Mouse (Mus musculus) heart, postnatal 0 days (tissue): ENCODE data around the gene Sbk1. TPM values are rescaled to one million over a fixed set of nuclear protein-coding genes. Genes with fewer than 3 reads are reported as not detected.
"Not testable (repeated sequence)": the region's sequence is repeated elsewhere in the genome, so short reads cannot be mapped to it uniquely, and the experiment has no call there.

Experiments
- ATAC-seq: fragments of 200-750 bp; cut with Nextera tagmentation; 2 replicates; pipeline ENCODE4 v1.8.0; 2017; ENCODE audit warnings: low read depth, moderate number of reproducible peaks, moderate library complexity; ENCODE audit not compliant: insufficient read depth
- DNase-seq: peaks from one replicate; pipeline ENCODE4 v3.0.0-alpha.2; 2016; ENCODE audit warnings: low spot score
- H3K27ac ChIP-seq: fragments of 300-500 bp; sonication (generic); 2 replicates; pipeline ENCODE4 v1.5.1; 2014; ENCODE audit warnings: low read depth, mild to moderate bottlenecking
- H3K27me3 ChIP-seq: fragments of 300-500 bp; sonication (generic); 2 replicates; pipeline ENCODE4 v1.6.1; 2014; ENCODE audit warnings: low read length, mixed read lengths; ENCODE audit not compliant: control insufficient read depth, insufficient read depth
- H3K36me3 ChIP-seq: fragments of 300-500 bp; sonication (generic); replicated peaks from 2 replicates; pipeline ENCODE4 v1.6.1; 2014; ENCODE audit warnings: low read length, mixed read lengths; ENCODE audit not compliant: control insufficient read depth, insufficient read depth
- H3K4me1 ChIP-seq: fragments of 300-500 bp; sonication (generic); 2 replicates; pipeline ENCODE4 v1.6.1; 2014; ENCODE audit warnings: antibody characterized with exemption; ENCODE audit not compliant: control insufficient read depth, insufficient read depth
- H3K4me2 ChIP-seq: fragments of 300-500 bp; sonication (generic); 2 replicates; pipeline ENCODE4 v1.6.1; 2014; ENCODE audit warnings: low read depth, mild to moderate bottlenecking, low read length, moderate library complexity
- H3K4me3 ChIP-seq: fragments of 300-500 bp; sonication (generic); 2 replicates; pipeline ENCODE4 v1.5.1; 2014; ENCODE audit warnings: low read depth, low read length
- H3K9ac ChIP-seq: fragments of 300-500 bp; sonication (generic); replicated peaks from 2 replicates; pipeline ENCODE4 v1.6.1; 2014; ENCODE audit warnings: low read depth, low read length, mixed read lengths
- H3K9me3 ChIP-seq: fragments of 300-500 bp; sonication (generic); replicated peaks from 2 replicates; pipeline ENCODE4 v1.6.1; 2016; ENCODE audit warnings: low read length; ENCODE audit not compliant: control insufficient read depth
- CTCF ChIP-seq: IDR thresholded peaks from 2 replicates; pipeline ENCODE4 v1.5.1; 2016; ENCODE audit warnings: antibody characterized with exemption, control low read depth, low read depth
- EP300 ChIP-seq: IDR thresholded peaks from 2 replicates; pipeline ENCODE4 v1.6.1; 2016; ENCODE audit warnings: antibody characterized with exemption, low read depth
- WGBS: fragments of 180-500 bp; shearing (Covaris S2); extraction: QIAGEN DNeasy Blood & Tissue Kit; methylation state at CpG from one replicate; pipeline ENCODE4 v1.1.7; 2014; 5-methylcytosine and 5-hydroxymethylcytosine counted together
- polyA plus RNA-seq: library from polyadenylated mRNA; unstranded; fragments of >200 nt; fragmentation: Nextera tagmentation; extraction: Ambion mirVana; gene quantifications from 2 replicates; pipeline ENCODE4 v1.2.1, GENCODE M21; 2015
- total RNA-seq: library from RNA; depleted of rRNA; stranded (reverse); fragments of >200 nt; gene quantifications from 2 replicates; pipeline ENCODE4 v1.2.3, GENCODE M21; 2014; ENCODE audit warnings: low replicate concordance

Gene Sbk1
- total and polyA plus RNA-seq, 2 experiments from 2014 or later: 17.4 to 42.0 TPM

GRCm38 (mm10) chr7:126279774-126280482, 7.5 kb downstream of the Sbk1 start:
- no peak for TF ChIP-seq EP300

DNA sequence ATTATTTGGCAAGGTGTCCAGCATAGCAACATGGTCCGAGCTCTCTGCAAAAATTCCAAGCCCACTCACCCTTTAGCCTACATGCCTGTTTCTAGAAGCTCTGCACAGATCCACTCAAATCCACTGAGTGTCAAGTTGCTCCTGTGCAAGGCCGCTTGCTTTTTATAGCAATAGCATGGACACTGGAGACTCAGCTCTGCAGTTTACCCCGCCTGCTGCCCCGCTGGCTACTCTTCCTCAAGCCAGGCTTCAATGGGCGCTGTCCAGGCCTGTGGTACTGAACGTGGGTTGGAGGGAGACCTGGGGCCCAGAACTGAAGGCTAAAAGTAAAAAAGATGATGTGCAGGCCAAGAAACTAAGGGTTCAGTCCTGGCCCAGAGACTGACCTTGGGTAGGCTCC, 8.3 kb downstream of the Sbk1 start:
- Histone ChIP-seq H3K36me3 (no peaks in the 10 kb centered on the region), H3K4me3 (no peak overlapping the region), H3K27me3 (no peaks in the 10 kb centered on the region), H3K9ac (no peak overlapping the region), H3K4me1 (peaks cover 18% of the 10 kb centered on the region), H3K4me2 (no peak overlapping the region), H3K27ac (no peak overlapping the region), H3K9me3 (no peaks in the 10 kb centered on the region)
- DNase-seq (no peak), ATAC-seq (peak; percentile 37; the same call in 1 of the 2 replicates)
- TF ChIP-seq EP300 (no peak), CTCF (no peak)
- 20% methylated on average over 6 of the region's 6 CpGs for WGBS

More at GRCm38 (mm10) chr7:126279774-126280482, 7.5 kb downstream of the Sbk1 start:
- H3K36me3 ChIP-seq: no peaks in the 10 kb centered on the region
- H3K27ac ChIP-seq: peak overlapping the region; percentile 40; the same call in 1 of the 2 replicates
- no peaks in the 10 kb centered on the region for H3K27me3 ChIP-seq
- no peak overlapping the region for H3K4me2 ChIP-seq
- peaks cover 10% of the 10 kb centered on the region for H3K4me1 ChIP-seq
- WGBS: 83% methylated on average over 8 of the region's 8 CpGs
- DNase-seq (no peak), ATAC-seq (no peak)
- H3K9ac ChIP-seq: no peak overlapping the region
- H3K4me3 ChIP-seq: no peak overlapping the region
- H3K9me3 ChIP-seq: no peaks in the 10 kb centered on the region

GRCm38 (mm10) chr7:126281876-126282682, 9.7 kb downstream of the Sbk1 start:
- WGBS: 79% methylated on average over 16 of the region's 16 CpGs
- peaks cover 21% of the 10 kb centered on the region for H3K4me1 ChIP-seq
- no peak overlapping the region for H3K27ac ChIP-seq
- H3K36me3 ChIP-seq: no peaks in the 10 kb centered on the region
- no peak for ATAC-seq
- no peak overlapping the region for H3K4me3 ChIP-seq
- no peaks in the 10 kb centered on the region for H3K9me3 ChIP-seq
- H3K4me2 ChIP-seq: no peak overlapping the region
- TF ChIP-seq CTCF (no peak), EP300 (no peak)
- no peaks in the 10 kb centered on the region for H3K27me3 ChIP-seq
- no peak for DNase-seq
- H3K9ac ChIP-seq: no peak overlapping the region

- peaks cover 23% of the 10 kb centered on the region for H3K4me1 ChIP-seq
Measured at GRCm38 (mm10) chr7:126282683-126282990, 10.2 kb downstream of the Sbk1 start.

DNA sequence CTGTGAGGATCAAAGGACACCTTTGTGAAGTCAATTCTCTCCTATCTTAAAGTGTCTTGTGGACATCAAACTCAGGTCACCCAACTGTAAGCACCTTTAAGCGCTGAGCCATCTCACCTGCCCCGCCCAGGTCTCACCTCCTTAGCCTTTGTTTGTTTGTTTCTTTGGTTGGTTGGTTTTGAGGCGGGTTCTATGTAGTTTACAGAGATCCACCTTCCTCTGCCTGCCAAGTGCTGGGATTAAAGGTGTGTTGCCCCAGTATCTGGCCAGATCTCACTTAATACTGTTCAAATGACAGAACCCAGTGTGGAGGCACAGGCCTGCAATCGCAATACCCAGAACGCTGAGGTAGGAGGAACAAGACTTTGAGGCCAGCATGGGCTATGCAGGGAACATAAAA, 11.6 kb downstream of the Sbk1 start:
- no peaks in the 10 kb centered on the region for H3K36me3 ChIP-seq
- ATAC-seq (no peak), DNase-seq (no peak)
- H3K27me3 ChIP-seq: no peaks in the 10 kb centered on the region
- no peak overlapping the region for H3K27ac ChIP-seq
- 87% methylated on average over 5 of the region's 5 CpGs for WGBS
- H3K9me3 ChIP-seq: no peaks in the 10 kb centered on the region
- H3K4me3 ChIP-seq: no peak overlapping the region
- no peak overlapping the region for H3K9ac ChIP-seq
- TF ChIP-seq CTCF: no peak
- TF ChIP-seq EP300: no peak
- H3K4me2 ChIP-seq: no peak overlapping the region
- H3K4me1 ChIP-seq: peaks cover 32% of the 10 kb centered on the region

More at GRCm38 (mm10) chr7:126282683-126282990, 10.2 kb downstream of the Sbk1 start:
- not testable (repeated sequence) for H3K4me2 ChIP-seq, H3K9ac ChIP-seq, H3K27ac ChIP-seq, DNase-seq, H3K36me3 ChIP-seq, H3K4me3 ChIP-seq, H3K9me3 ChIP-seq, H3K27me3 ChIP-seq, ATAC-seq
- 84% methylated on average over 7 of the region's 8 CpGs for WGBS
